Mouse (Mus musculus) kidney, embryonic 16.5 days (tissue): ENCODE results near the gene Rabepk. TPM values are rescaled to one million over a fixed set of nuclear protein-coding genes. Genes with fewer than 3 reads are reported as not detected.
"Not testable (repeated sequence)": the region's sequence is repeated elsewhere in the genome, so short reads cannot be mapped to it uniquely, and the experiment has no call there.

Source experiments
- ATAC-seq: fragments of 200-750 bp; cut with Nextera tagmentation; 2 replicates; pipeline ENCODE4 v1.8.0; 2017; ENCODE audit warnings: moderate TSS enrichment; ENCODE audit not compliant: low FRiP score, low TSS enrichment
- H3K27ac ChIP-seq: fragments of 300-500 bp; sonication (generic); 2 replicates; pipeline ENCODE4 v1.5.1; 2014; ENCODE audit warnings: low read length
- H3K27me3 ChIP-seq: fragments of 300-500 bp; sonication (generic); 2 replicates; pipeline ENCODE4 v1.6.1; 2014; ENCODE audit warnings: low read length, control low read depth, mixed read lengths; ENCODE audit not compliant: insufficient read depth
- H3K36me3 ChIP-seq: fragments of 300-500 bp; sonication (generic); 2 replicates; pipeline ENCODE4 v1.6.1; 2014; ENCODE audit warnings: low read length, control low read depth, mixed read lengths; ENCODE audit not compliant: insufficient read depth
- H3K4me1 ChIP-seq: fragments of 300-500 bp; sonication (generic); 2 replicates; pipeline ENCODE4 v1.6.1; 2014; ENCODE audit warnings: low read length, control low read depth, mixed read lengths; ENCODE audit not compliant: insufficient read depth
- H3K4me2 ChIP-seq: fragments of 300-500 bp; sonication (generic); replicated peaks from 2 replicates; pipeline ENCODE4 v1.6.1; 2014; ENCODE audit warnings: low read depth, low read length
- H3K4me3 ChIP-seq: fragments of 300-500 bp; sonication (generic); 2 replicates; pipeline ENCODE4 v1.5.1; 2014; ENCODE audit warnings: mild to moderate bottlenecking, low read length
- H3K9ac ChIP-seq: fragments of 300-500 bp; sonication (generic); replicated peaks from 2 replicates; pipeline ENCODE4 v1.6.1; 2014; ENCODE audit warnings: low read length
- H3K9me3 ChIP-seq: fragments of 300-500 bp; sonication (generic); 2 replicates; pipeline ENCODE4 v1.6.1; 2016; ENCODE audit warnings: low read length, control low read depth
- WGBS: fragments of 180-500 bp; shearing (Covaris S2); extraction: QIAGEN DNeasy Blood & Tissue Kit; methylation state at CpG from one replicate; pipeline ENCODE4 v1.1.7; 2014; 5-methylcytosine and 5-hydroxymethylcytosine counted together
- polyA plus RNA-seq: library from polyadenylated mRNA; unstranded; fragments of >200 nt; fragmentation: Nextera tagmentation; extraction: Ambion mirVana; gene quantifications from 2 replicates; pipeline ENCODE4 v1.2.1, GENCODE M21; 2015

Rabepk gene
- polyA plus RNA-seq, 1 experiment from 2014 or later, result 38.9 TPM

GRCm38 (mm10) chr2:34805364-34805950 lies 5.7 kb upstream of the Rabepk start:
- WGBS, result 80% methylated on average over 10 of the region's 10 CpGs
- Histone ChIP-seq H3K9me3 (no peaks in the 10 kb centered on the region), H3K36me3 (peaks cover 11% of the 10 kb centered on the region; the same call in 1 of the 2 replicates), H3K9ac (no peak overlapping the region; the same call in 1 of the 2 replicates), H3K4me3 (no peak overlapping the region), H3K4me2 (no peak overlapping the region), H3K27ac (no peak overlapping the region), H3K27me3 (no peaks in the 10 kb centered on the region), H3K4me1 (peaks cover 18% of the 10 kb centered on the region)
- ATAC-seq, result no peak

- H3K27ac ChIP-seq, result no peak overlapping the region
- peaks cover 11% of the 10 kb centered on the region; the same call in 1 of the 2 replicates for H3K36me3 ChIP-seq
- WGBS, result 63% methylated on average over 1 of the region's 1 CpGs
- no peak for ATAC-seq
- H3K4me2 ChIP-seq, result no peak overlapping the region
- peaks cover 24% of the 10 kb centered on the region for H3K4me1 ChIP-seq
- no peak overlapping the region for H3K4me3 ChIP-seq
- H3K27me3 ChIP-seq, result no peaks in the 10 kb centered on the region
- no peaks in the 10 kb centered on the region for H3K9me3 ChIP-seq
- H3K9ac ChIP-seq, result no peak overlapping the region
Measured at GRCm38 (mm10) chr2:34804815-34805214, 5.1 kb upstream of the Rabepk start.

GRCm38 (mm10) chr2:34804172-34804571 lies 4.5 kb upstream of the Rabepk start:
- H3K27me3 ChIP-seq, result no peaks in the 10 kb centered on the region
- H3K4me2 ChIP-seq, result no peak overlapping the region
- H3K4me3 ChIP-seq, result no peak overlapping the region
- no peak for ATAC-seq
- no peaks in the 10 kb centered on the region for H3K9me3 ChIP-seq
- H3K4me1 ChIP-seq, result peaks cover 24% of the 10 kb centered on the region
- H3K27ac ChIP-seq, result no peak overlapping the region
- 94% methylated on average over 2 of the region's 2 CpGs for WGBS
- no peak overlapping the region for H3K9ac ChIP-seq
- H3K36me3 ChIP-seq, result peaks cover 11% of the 10 kb centered on the region; the same call in 1 of the 2 replicates

- Histone ChIP-seq H3K4me2 (peak overlapping the region; percentile 46), H3K27ac (no peak overlapping the region), H3K27me3 (no peaks in the 10 kb centered on the region), H3K36me3 (peaks cover 11% of the 10 kb centered on the region; the same call in 1 of the 2 replicates), H3K4me1 (peaks cover 28% of the 10 kb centered on the region), H3K9ac (no peak overlapping the region), H3K4me3 (peak overlapping the region; percentile 26), H3K9me3 (no peaks in the 10 kb centered on the region)
- ATAC-seq, result no peak
- 61% methylated on average over 3 of the region's 3 CpGs for WGBS
Measured at GRCm38 (mm10) chr2:34803746-34804145, 4.0 kb upstream of the Rabepk start.

- H3K9me3 ChIP-seq, H3K36me3 ChIP-seq, H3K27me3 ChIP-seq: not testable (repeated sequence)
- H3K9ac ChIP-seq, result peak overlapping the region; percentile 84
- peaks cover 30% of the 10 kb centered on the region for H3K4me1 ChIP-seq
- ATAC-seq, result peak; percentile 57
- H3K4me3 ChIP-seq, result peak overlapping the region; percentile 72
- H3K4me2 ChIP-seq, result peak overlapping the region; percentile 64
- H3K27ac ChIP-seq, result peak overlapping the region; percentile 91
- under 1% methylated on average over 27 of the region's 32 CpGs for WGBS
Measured at GRCm38 (mm10) chr2:34802565-34803245, 3.0 kb upstream of the Rabepk start.

GRCm38 (mm10) chr2:34801516-34802482 lies 2.1 kb upstream of the Rabepk start:
- Histone ChIP-seq H3K27me3 (no peaks in the 10 kb centered on the region), H3K9me3 (no peaks in the 10 kb centered on the region), H3K27ac (peak overlapping the region; percentile 91), H3K4me3 (peak overlapping the region; percentile 72), H3K36me3 (0 out of 2 replicates have a peak, but pooled peaks cover 3% of the 10 kb centered on the region), H3K4me1 (peaks cover 30% of the 10 kb centered on the region), H3K9ac (peak overlapping the region; percentile 84), H3K4me2 (peak overlapping the region; percentile 44)
- ATAC-seq, result peak; percentile 95
- WGBS, result 5% methylated on average over 39 of the region's 39 CpGs

- peaks cover 27% of the 10 kb centered on the region for H3K4me1 ChIP-seq
- 80% methylated on average over 7 of the region's 7 CpGs for WGBS
- no peaks in the 10 kb centered on the region for H3K9me3 ChIP-seq
- H3K9ac ChIP-seq, result no peak overlapping the region
- H3K4me2 ChIP-seq, result peak overlapping the region; percentile 50
- H3K27me3 ChIP-seq, result no peaks in the 10 kb centered on the region
- peak overlapping the region; percentile 17; the same call in 1 of the 2 replicates for H3K27ac ChIP-seq
- H3K36me3 ChIP-seq, result no peaks in the 10 kb centered on the region; the same call in 1 of the 2 replicates
- no peak for ATAC-seq
- H3K4me3 ChIP-seq, result peak overlapping the region; percentile 73; the same call in 1 of the 2 replicates
Measured at GRCm38 (mm10) chr2:34800371-34800770, 659 bp upstream of the Rabepk start.

- no peak for ATAC-seq
- 94% methylated on average over 7 of the region's 7 CpGs for WGBS
- Histone ChIP-seq H3K36me3 (peaks cover 18% of the 10 kb centered on the region), H3K9me3 (no peaks in the 10 kb centered on the region), H3K4me1 (peaks cover 13% of the 10 kb centered on the region; the same call in 1 of the 2 replicates), H3K27me3 (no peaks in the 10 kb centered on the region), H3K4me2 (no peak overlapping the region), H3K27ac (no peak overlapping the region), H3K4me3 (no peak overlapping the region), H3K9ac (no peak overlapping the region)
Measured at GRCm38 (mm10) chr2:34795426-34795825, 4.3 kb downstream of the Rabepk start.

- 97% methylated on average over 2 of the region's 2 CpGs for WGBS
- Histone ChIP-seq H3K27ac (no peak overlapping the region), H3K27me3 (no peaks in the 10 kb centered on the region), H3K36me3 (peaks cover 20% of the 10 kb centered on the region), H3K9me3 (no peaks in the 10 kb centered on the region), H3K4me1 (peaks cover 6% of the 10 kb centered on the region; the same call in 1 of the 2 replicates), H3K9ac (no peak overlapping the region), H3K4me3 (no peak overlapping the region), H3K4me2 (no peak overlapping the region)
- ATAC-seq, result no peak
Measured at GRCm38 (mm10) chr2:34794511-34794910, 5.2 kb downstream of the Rabepk start.
